Mouse (Mus musculus) ES-E14 (cell line): ENCODE results near the gene Ceacam9. TPM values are rescaled to one million over a fixed set of nuclear protein-coding genes. Genes with fewer than 3 reads are reported as not detected.

Experiments
- DNase-seq: peaks from one replicate; pipeline ENCODE4 v3.0.0-alpha.2; 2013; ENCODE audit warnings: low read depth, low spot score
- H3K27ac ChIP-seq: 2 replicates; pipeline ENCODE4 v1.5.1; 2012; ENCODE audit warnings: low read depth, mild to moderate bottlenecking, low read length, moderate library complexity, mixed read lengths; ENCODE audit not compliant: poor library complexity, insufficient read depth, severe bottlenecking
- H3K36me3 ChIP-seq: 2 replicates; pipeline ENCODE4 v1.6.1; 2012; ENCODE audit warnings: mild to moderate bottlenecking, low read length, moderate library complexity, mixed read lengths; ENCODE audit not compliant: control insufficient read depth, poor library complexity, insufficient read depth, severe bottlenecking
- H3K4me1 ChIP-seq, 2 experiments: fragments of 150-350 bp in 1 of 2; sonication (generic) in 1 of 2; 2 replicates each; pipeline ENCODE4 v1.6.1; 2012; ENCODE audit warnings: low read length in 2 of 2, mild to moderate bottlenecking in 1 of 2, mixed read lengths in 1 of 2; ENCODE audit not compliant: control insufficient read depth in 2 of 2, insufficient read depth in 2 of 2, poor library complexity in 1 of 2
- H3K4me3 ChIP-seq, 2 experiments: fragments of 150-350 bp in 1 of 2; sonication (generic) in 1 of 2; 2 replicates each; pipeline ENCODE4 v1.5.1; 2012; ENCODE audit warnings: low read length in 2 of 2, low read depth in 1 of 2, mild to moderate bottlenecking in 1 of 2, mixed read lengths in 1 of 2; ENCODE audit not compliant: insufficient read depth in 1 of 2, poor library complexity in 1 of 2, severe bottlenecking in 1 of 2
- H3K9ac ChIP-seq: 2 replicates; pipeline ENCODE4 v1.6.1; 2012; ENCODE audit warnings: low read depth, mild to moderate bottlenecking, low read length, mixed read lengths; ENCODE audit not compliant: poor library complexity, insufficient read depth, severe bottlenecking
- H3K9me3 ChIP-seq: fragments of 150-350 bp; sonication (generic); 2 replicates; pipeline ENCODE4 v1.6.1; 2012; ENCODE audit warnings: low read depth, mild to moderate bottlenecking, low read length; ENCODE audit not compliant: control insufficient read depth, insufficient read depth
- CHD2 ChIP-seq: IDR thresholded peaks from 2 replicates; pipeline ENCODE4 v1.6.1; 2014; ENCODE audit warnings: mild to moderate bottlenecking, low read depth, low read length, inconsistent platforms
- HCFC1 ChIP-seq: IDR thresholded peaks from 2 replicates; pipeline ENCODE4 v1.6.1; 2012; ENCODE audit warnings: low read length, inconsistent platforms, borderline replicate concordance; ENCODE audit not compliant: insufficient read depth
- MAFK ChIP-seq: IDR thresholded peaks from 2 replicates; pipeline ENCODE4 v1.6.1; 2014; ENCODE audit warnings: mild to moderate bottlenecking, low read depth, low read length, inconsistent platforms; ENCODE audit not compliant: insufficient read depth
- ZC3H11A ChIP-seq: IDR thresholded peaks from 2 replicates; pipeline ENCODE4 v1.6.1; 2012; ENCODE audit warnings: low read depth, mild to moderate bottlenecking, inconsistent platforms, low read length, borderline replicate concordance
- ZNF384 ChIP-seq: IDR thresholded peaks from 2 replicates; pipeline ENCODE4 v1.6.1; 2012; ENCODE audit warnings: low read depth, low read length, inconsistent platforms
- in situ Hi-C, 2 experiments: fragments of 600-800 bp; cut with MboI; formaldehyde crosslinking; loops; one replicate each; pipeline ENCODE4 v1.15.1; 2025; ENCODE audit warnings: low sequenced_read_pairs in 2 of 2, inconsistent platforms in 1 of 2; ENCODE audit not compliant: unreplicated experiment in 2 of 2
- total RNA-seq: library from RNA; depleted of rRNA; stranded (reverse); fragments of 300-350 nt; gene quantifications from 2 replicates; pipeline ENCODE4 v1.2.3, GENCODE M21; 2012

Ceacam9 gene
- total RNA-seq, 1 experiment: 0.22 TPM

DNA sequence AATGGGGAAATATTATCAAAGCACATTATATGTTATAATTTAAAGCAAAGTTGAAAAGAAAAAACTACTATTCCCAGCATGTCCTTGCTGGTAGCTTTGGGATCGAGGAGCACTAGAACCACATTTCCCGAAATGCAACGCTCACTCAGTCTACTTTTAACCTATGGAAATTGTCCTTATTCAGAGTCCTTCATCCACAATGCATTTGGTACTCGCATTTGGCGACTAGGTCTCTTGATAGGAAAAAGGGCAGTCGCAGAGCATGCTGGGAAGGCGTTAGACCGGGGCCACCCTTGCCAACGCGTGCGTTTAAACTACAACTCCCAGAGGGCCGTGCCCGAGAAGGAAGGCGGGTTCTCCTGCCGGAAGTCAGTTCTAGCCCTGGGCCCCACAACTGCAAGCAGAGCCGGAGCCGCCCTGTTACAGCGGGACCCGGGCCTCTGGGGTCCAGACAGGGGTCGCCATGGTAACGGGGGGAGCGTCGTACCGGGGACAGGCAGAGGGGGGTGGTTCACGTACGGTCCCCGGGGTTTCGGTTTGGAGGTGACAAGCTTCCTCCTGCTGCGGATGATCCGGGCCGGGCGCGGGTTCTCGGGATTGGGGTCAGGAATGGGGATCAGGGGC, 16.5 kb downstream of the Ceacam9 start, which contains the start of gene Ap2s1:
TSS of gene Ap2s1 (plus strand) at position 338 of the 624 bp plus-strand sequence.
- peak within 1 kb of the TSS; percentile 85 for H3K9ac ChIP-seq
- TF ChIP-seq HCFC1 (peak; percentile 98), MAFK (no peak), ZNF384 (no peak), CHD2 (peak; percentile 86)
- H3K9me3 ChIP-seq: no peaks in the 10 kb centered on the region
- H3K4me1 ChIP-seq: peaks cover 0 to 7% of the 10 kb centered on the region in 2 experiments; a peak in 2 of 4 replicates
- peaks cover 2% of the 10 kb centered on the region; the same call in 1 of the 2 replicates for H3K36me3 ChIP-seq
- DNase-seq: peak; percentile 96
- no peak within 1 kb of the TSS for H3K27ac ChIP-seq
- in situ Hi-C loops: no loop called here
- peak within 1 kb of the TSS; percentile 75 to 82 for H3K4me3 ChIP-seq

- in situ Hi-C loops: no loop called here
- H3K9me3 ChIP-seq: no peaks in the 10 kb centered on the region
- TF ChIP-seq CHD2 (no peak), ZC3H11A (no peak)
- H3K36me3 ChIP-seq: peaks cover 10% of the 10 kb centered on the region
- peaks cover 0 to 4% of the 10 kb centered on the region in 2 experiments; a peak in 2 of 4 replicates for H3K4me1 ChIP-seq
- DNase-seq: no peak
- H3K9ac ChIP-seq: peak overlapping the region; percentile 85; the same call in 1 of the 2 replicates
- no peak overlapping the region for H3K27ac ChIP-seq
- peak overlapping the region; percentile 75 to 82 for H3K4me3 ChIP-seq
Measured at GRCm38 (mm10) chr7:16739056-16739604, 17.4 kb downstream of the Ceacam9 start.

GRCm38 (mm10) chr7:16745373-16745772, 23.6 kb downstream of the Ceacam9 start:
- TF ChIP-seq MAFK (no peak), HCFC1 (no peak), ZC3H11A (no peak), CHD2 (no peak), ZNF384 (no peak)
- Histone ChIP-seq H3K9ac (no peak overlapping the region), H3K4me1 (no peaks in the 10 kb centered on the region; a peak in 1 of 4 replicates), H3K27ac (no peak overlapping the region), H3K4me3 (no peak overlapping the region), H3K36me3 (peaks cover 38% of the 10 kb centered on the region), H3K9me3 (no peaks in the 10 kb centered on the region)
- in situ Hi-C loops: no loop called here
- DNase-seq: no peak

DNA sequence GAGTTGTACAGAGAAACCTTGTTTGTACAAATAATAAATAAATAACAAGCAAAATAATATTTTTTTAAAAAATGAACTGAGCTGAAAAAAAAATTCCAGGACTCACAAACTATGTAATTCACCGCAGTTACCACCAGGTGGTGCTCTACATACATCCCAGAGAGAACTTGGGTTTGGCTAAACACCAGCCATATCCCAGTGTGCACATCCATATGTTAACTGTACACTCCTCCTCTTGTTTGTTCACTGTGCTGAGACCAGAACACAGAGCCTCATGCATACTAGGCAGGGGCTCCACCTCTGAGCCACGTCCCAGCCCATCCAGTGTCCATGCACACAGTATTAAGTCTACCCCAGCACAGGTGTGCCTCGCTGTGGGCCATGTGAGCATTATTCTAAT, 24.4 kb downstream of the Ceacam9 start:
- H3K4me3 ChIP-seq: no peak overlapping the region
- no peaks in the 10 kb centered on the region; a peak in 1 of 4 replicates for H3K4me1 ChIP-seq
- no peak overlapping the region for H3K9ac ChIP-seq
- in situ Hi-C loops: no loop called here
- DNase-seq: no peak
- H3K9me3 ChIP-seq: no peaks in the 10 kb centered on the region
- TF ChIP-seq ZNF384 (peak; percentile 88), ZC3H11A (peak; percentile 68), HCFC1 (no peak)
- no peak overlapping the region for H3K27ac ChIP-seq
- H3K36me3 ChIP-seq: peaks cover 38% of the 10 kb centered on the region

- DNase-seq: no peak
- H3K9ac ChIP-seq: no peak overlapping the region
- in situ Hi-C loops: no loop called here
- no peak overlapping the region for H3K27ac ChIP-seq
- no peak overlapping the region for H3K4me3 ChIP-seq
- no peaks in the 10 kb centered on the region for H3K9me3 ChIP-seq
- TF ChIP-seq MAFK (no peak), HCFC1 (no peak), CHD2 (no peak)
- peaks cover 38% of the 10 kb centered on the region for H3K36me3 ChIP-seq
- H3K4me1 ChIP-seq: peaks cover 3 to 5% of the 10 kb centered on the region in 2 experiments; a peak in 2 of 4 replicates
Measured at GRCm38 (mm10) chr7:16747656-16748055, 25.9 kb downstream of the Ceacam9 start.
